Mouse (Mus musculus): Measurements from ENCODE around the gene Olfr1395.
"Not testable (repeated sequence)": the region's sequence is repeated elsewhere in the genome, so short reads cannot be mapped to it uniquely, and the experiment has no call there.

Gene Olfr1395

GRCm38 (mm10) chr11:49176047-49176779 is 34.1 kb downstream of the Olfr1395 start:
- DNase-seq, result not testable (repeated sequence)

GRCm38 (mm10) chr11:49183172-49183571 is 41.1 kb downstream of the Olfr1395 start:
- no peak for DNase-seq

GRCm38 (mm10) chr11:49186452-49186851 is 44.4 kb downstream of the Olfr1395 start:
- DNase-seq, result no peak

- no peak for DNase-seq
These were observed 44.9 kb downstream of the Olfr1395 start, which contains the start of gene Btnl9 for GRCm38 (mm10) chr11:49186955-49187488. Gene Btnl9, minus strand, starts transcription at chr11:49187159.

- no peak for DNase-seq
These were observed 45.6 kb downstream of the Olfr1395 start for GRCm38 (mm10) chr11:49187701-49188100.

- DNase-seq, result peak in 1 of 2 experiments; percentile 77
These were observed 47.7 kb downstream of the Olfr1395 start for GRCm38 (mm10) chr11:49189737-49190136.

GRCm38 (mm10) chr11:49191083-49191482 is 49.0 kb downstream of the Olfr1395 start:
- DNase-seq, result no peak

GRCm38 (mm10) chr11:49194771-49195170 is 52.7 kb downstream of the Olfr1395 start:
- not testable (repeated sequence) for DNase-seq

- DNase-seq, result peak; percentile 54 to 72
These were observed 53.8 kb downstream of the Olfr1395 start for GRCm38 (mm10) chr11:49195819-49196322.
